Mouse (Mus musculus) neural tube, embryonic 12.5 days (tissue): ENCODE data around the gene Ankrd12. TPM values are rescaled to one million over a fixed set of nuclear protein-coding genes. Genes with fewer than 3 reads are reported as not detected.

Experiments
- ATAC-seq: fragments of 200-750 bp; cut with Nextera tagmentation; 2 replicates; pipeline ENCODE4 v1.8.0; 2017; ENCODE audit warnings: low read depth, mild to moderate bottlenecking, moderate TSS enrichment, moderate library complexity; ENCODE audit not compliant: low FRiP score
- H3K27ac ChIP-seq: fragments of 300-500 bp; sonication (generic); 2 replicates; pipeline ENCODE4 v1.5.1; 2016
- H3K27me3 ChIP-seq: fragments of 300-500 bp; sonication (generic); replicated peaks from 2 replicates; pipeline ENCODE4 v1.6.1; 2016; ENCODE audit warnings: mild to moderate bottlenecking
- H3K36me3 ChIP-seq: fragments of 300-500 bp; sonication (generic); 2 replicates; pipeline ENCODE4 v1.6.1; 2016; ENCODE audit warnings: mild to moderate bottlenecking
- H3K4me1 ChIP-seq: fragments of 300-500 bp; sonication (generic); 2 replicates; pipeline ENCODE4 v1.6.1; 2016
- H3K4me2 ChIP-seq: fragments of 300-500 bp; sonication (generic); replicated peaks from 2 replicates; pipeline ENCODE4 v1.6.1; 2016; ENCODE audit warnings: mild to moderate bottlenecking
- H3K4me3 ChIP-seq: fragments of 300-500 bp; sonication (generic); 2 replicates; pipeline ENCODE4 v1.5.1; 2016
- H3K9ac ChIP-seq: fragments of 300-500 bp; sonication (generic); 2 replicates; pipeline ENCODE4 v1.6.1; 2016; ENCODE audit warnings: mild to moderate bottlenecking
- H3K9me3 ChIP-seq: fragments of 300-500 bp; sonication (generic); 2 replicates; pipeline ENCODE4 v1.6.1; 2016; ENCODE audit warnings: mild to moderate bottlenecking
- WGBS: fragments of 180-500 bp; shearing (Covaris S2); methylation state at CpG from one replicate; pipeline ENCODE4 v1.1.7; 2016; 5-methylcytosine and 5-hydroxymethylcytosine counted together
- polyA plus RNA-seq: library from polyadenylated mRNA; unstranded; fragments of >200 nt; fragmentation: Nextera tagmentation; extraction: Ambion mirVana; gene quantifications from 2 replicates; pipeline ENCODE4 v1.2.1, GENCODE M21; 2016

Ankrd12 gene
- polyA plus RNA-seq, 1 experiment from 2014 or later = 69.2 TPM

- ATAC-seq = no peak
These were observed 118.5 kb downstream of the Ankrd12 start for GRCm38 (mm10) chr17:65958366-65958765.

GRCm38 (mm10) chr17:65957782-65958325, 119.0 kb downstream of the Ankrd12 start:
- no peak overlapping the region for H3K4me3 ChIP-seq
- 92% methylated on average over 8 of the region's 8 CpGs for WGBS
- H3K4me2 ChIP-seq = no peak overlapping the region

More at GRCm38 (mm10) chr17:65958366-65958765, 118.5 kb downstream of the Ankrd12 start:
- Histone ChIP-seq H3K4me2 (no peak overlapping the region), H3K4me3 (no peak overlapping the region), H3K9ac (no peak overlapping the region), H3K9me3 (no peaks in the 10 kb centered on the region), H3K36me3 (no peaks in the 10 kb centered on the region), H3K27ac (no peak overlapping the region), H3K27me3 (no peaks in the 10 kb centered on the region), H3K4me1 (no peaks in the 10 kb centered on the region)
- WGBS = 94% methylated on average over 1 of the region's 1 CpGs

GRCm38 (mm10) chr17:65956993-65957781, 119.7 kb downstream of the Ankrd12 start:
- Histone ChIP-seq H3K27ac (no peak overlapping the region), H3K27me3 (no peaks in the 10 kb centered on the region), H3K9me3 (no peaks in the 10 kb centered on the region), H3K4me2 (no peak overlapping the region), H3K4me1 (no peaks in the 10 kb centered on the region), H3K36me3 (no peaks in the 10 kb centered on the region), H3K4me3 (no peak overlapping the region), H3K9ac (no peak overlapping the region)
- 84% methylated on average over 14 of the region's 14 CpGs for WGBS
- ATAC-seq = no peak

More at GRCm38 (mm10) chr17:65957782-65958325, 119.0 kb downstream of the Ankrd12 start:
- Histone ChIP-seq H3K27me3 (no peaks in the 10 kb centered on the region), H3K9me3 (no peaks in the 10 kb centered on the region), H3K9ac (no peak overlapping the region), H3K4me1 (no peaks in the 10 kb centered on the region), H3K36me3 (no peaks in the 10 kb centered on the region), H3K27ac (no peak overlapping the region)
- no peak for ATAC-seq

GRCm38 (mm10) chr17:65956140-65956539, 120.7 kb downstream of the Ankrd12 start:
- Histone ChIP-seq H3K9me3 (no peaks in the 10 kb centered on the region), H3K4me3 (no peak overlapping the region), H3K4me2 (no peak overlapping the region), H3K4me1 (no peaks in the 10 kb centered on the region), H3K9ac (no peak overlapping the region), H3K27ac (no peak overlapping the region), H3K36me3 (no peaks in the 10 kb centered on the region), H3K27me3 (no peaks in the 10 kb centered on the region)
- WGBS = 73% methylated on average over 3 of the region's 3 CpGs
- ATAC-seq = no peak

GRCm38 (mm10) chr17:65953959-65954358, 122.9 kb downstream of the Ankrd12 start:
- Histone ChIP-seq H3K4me2 (no peak overlapping the region), H3K9ac (no peak overlapping the region), H3K27ac (no peak overlapping the region), H3K36me3 (no peaks in the 10 kb centered on the region), H3K9me3 (no peaks in the 10 kb centered on the region), H3K4me1 (0 out of 2 replicates have a peak, but pooled peaks cover 7% of the 10 kb centered on the region), H3K4me3 (no peak overlapping the region), H3K27me3 (no peaks in the 10 kb centered on the region)
- 51% methylated on average over 4 of the region's 4 CpGs for WGBS
- ATAC-seq = no peak

- Histone ChIP-seq H3K27ac (no peak overlapping the region), H3K36me3 (peaks cover 14% of the 10 kb centered on the region), H3K4me2 (no peak overlapping the region), H3K4me3 (no peak overlapping the region), H3K9ac (no peak overlapping the region), H3K27me3 (no peaks in the 10 kb centered on the region), H3K9me3 (no peaks in the 10 kb centered on the region), H3K4me1 (0 out of 2 replicates have a peak, but pooled peaks cover 7% of the 10 kb centered on the region)
- ATAC-seq = no peak
- WGBS = 91% methylated on average over 5 of the region's 5 CpGs
These were observed 124.8 kb downstream of the Ankrd12 start for GRCm38 (mm10) chr17:65952083-65952482.

- H3K4me2 ChIP-seq = peak within 1 kb of the TSS; percentile 64
- peaks cover 22% of the 10 kb centered on the region for H3K36me3 ChIP-seq
- peak within 1 kb of the TSS; percentile 66; the same call in 1 of the 2 replicates for H3K27ac ChIP-seq
- peak within 1 kb of the TSS; percentile 85 for H3K4me3 ChIP-seq
- ATAC-seq = peak; percentile 97
- H3K9me3 ChIP-seq = no peaks in the 10 kb centered on the region
- WGBS = under 1% methylated on average over 79 of the region's 87 CpGs
- H3K9ac ChIP-seq = peak within 1 kb of the TSS; percentile 95
- H3K27me3 ChIP-seq = no peaks in the 10 kb centered on the region
- 0 out of 2 replicates have a peak, but pooled peaks cover 7% of the 10 kb centered on the region for H3K4me1 ChIP-seq
These were observed 126.1 kb downstream of the Ankrd12 start, which contains the start of gene Twsg1 for GRCm38 (mm10) chr17:65950622-65951404. Twsg1 (minus strand) TSS chr17:65951226.

- H3K36me3 ChIP-seq = peaks cover 22% of the 10 kb centered on the region
- 0 out of 2 replicates have a peak, but pooled peaks cover 7% of the 10 kb centered on the region for H3K4me1 ChIP-seq
- H3K27me3 ChIP-seq = no peaks in the 10 kb centered on the region
- H3K4me3 ChIP-seq = peak overlapping the region; percentile 85
- 40% methylated on average over 7 of the region's 7 CpGs for WGBS
- ATAC-seq = peak; percentile 32; the same call in 1 of the 2 replicates
- H3K9me3 ChIP-seq = no peaks in the 10 kb centered on the region
- peak overlapping the region; percentile 64 for H3K4me2 ChIP-seq
- peak overlapping the region; percentile 95 for H3K9ac ChIP-seq
- no peak overlapping the region for H3K27ac ChIP-seq
These were observed 126.7 kb downstream of the Ankrd12 start for GRCm38 (mm10) chr17:65950183-65950582.

GRCm38 (mm10) chr17:65947307-65947706, 129.6 kb downstream of the Ankrd12 start:
- H3K4me1 ChIP-seq = 0 out of 2 replicates have a peak, but pooled peaks cover 7% of the 10 kb centered on the region
- peaks cover 24% of the 10 kb centered on the region for H3K36me3 ChIP-seq
- no peak overlapping the region for H3K4me2 ChIP-seq
- H3K4me3 ChIP-seq = no peak overlapping the region
- no peak for ATAC-seq
- no peak overlapping the region for H3K9ac ChIP-seq
- H3K27ac ChIP-seq = no peak overlapping the region
- 94% methylated on average over 8 of the region's 8 CpGs for WGBS
- no peaks in the 10 kb centered on the region for H3K9me3 ChIP-seq
- H3K27me3 ChIP-seq = no peaks in the 10 kb centered on the region

GRCm38 (mm10) chr17:65945420-65945819, 131.5 kb downstream of the Ankrd12 start:
- H3K27ac ChIP-seq = no peak overlapping the region
- H3K4me1 ChIP-seq = 0 out of 2 replicates have a peak, but pooled peaks cover 7% of the 10 kb centered on the region
- H3K36me3 ChIP-seq = peaks cover 24% of the 10 kb centered on the region
- H3K4me3 ChIP-seq = no peak overlapping the region
- ATAC-seq = no peak
- H3K9ac ChIP-seq = no peak overlapping the region
- no peak overlapping the region for H3K4me2 ChIP-seq
- H3K9me3 ChIP-seq = no peaks in the 10 kb centered on the region
- H3K27me3 ChIP-seq = no peaks in the 10 kb centered on the region
- WGBS = 94% methylated on average over 2 of the region's 2 CpGs

- no peak overlapping the region for H3K27ac ChIP-seq
- no peak for ATAC-seq
- H3K9ac ChIP-seq = no peak overlapping the region
- H3K4me1 ChIP-seq = no peaks in the 10 kb centered on the region
- no peaks in the 10 kb centered on the region for H3K27me3 ChIP-seq
- no peak overlapping the region for H3K4me3 ChIP-seq
- no peak overlapping the region for H3K4me2 ChIP-seq
- 71% methylated on average over 4 of the region's 4 CpGs for WGBS
- H3K9me3 ChIP-seq = no peaks in the 10 kb centered on the region
- H3K36me3 ChIP-seq = peaks cover 16% of the 10 kb centered on the region
These were observed 134.5 kb downstream of the Ankrd12 start for GRCm38 (mm10) chr17:65942394-65942793.

- no peaks in the 10 kb centered on the region for H3K4me1 ChIP-seq
- ATAC-seq = no peak
- H3K9me3 ChIP-seq = no peaks in the 10 kb centered on the region
- WGBS = 89% methylated on average over 6 of the region's 6 CpGs
- H3K27me3 ChIP-seq = no peaks in the 10 kb centered on the region
- H3K27ac ChIP-seq = no peak overlapping the region
- H3K4me2 ChIP-seq = no peak overlapping the region
- H3K9ac ChIP-seq = no peak overlapping the region
- H3K36me3 ChIP-seq = peaks cover 20% of the 10 kb centered on the region
- H3K4me3 ChIP-seq = no peak overlapping the region
These were observed 135.6 kb downstream of the Ankrd12 start for GRCm38 (mm10) chr17:65941275-65941674.
